Comparison of ENCODE assay signal across 7 mouse cellular contexts in genomic region chr17:47694442-47694502, GRCm38 (mm10). TPM values are rescaled to one million over a fixed set of nuclear protein-coding genes. Genes with fewer than 3 reads are reported as not detected.
A peak's percentile ranks its signal among the peaks of the same experiment; 100 is the strongest.
DNase-seq lines count a peak whose midpoint lies in the region; ATAC-seq and TF ChIP-seq lines count a peak whose summit lies in the region.

Gene Gm21981 (minus strand): TSS chr17:47694455.

- TF ChIP-seq CTCF in small intestine, adult 2 months (IDR thresholded peaks at IDR 0.05; ENCODE audit: extremely low read depth, insufficient read length, insufficient replicate concordance, low read depth, low read length), result no peak

- DNase-seq in lung, postnatal 25 days (ENCODE audit: low spot score), result no peak
- DNase-seq in forebrain, embryonic 10.5 days (ENCODE audit: extremely low spot score, low spot score), result no peak
- DNase-seq in ovary, adult 18-20 months (ENCODE audit: low spot score), result no peak
- DNase-seq in ovary, postnatal 14 days (ENCODE audit: low spot score), result no peak

- H3K9me3 ChIP-seq in lung, embryonic 15.5 days, result no peaks in the 10 kb centered on the region
- no peaks in the 10 kb centered on the region for H3K9me3 ChIP-seq in forebrain, embryonic 10.5 days
- no peaks in the 10 kb centered on the region for H3K9me3 ChIP-seq in limb, embryonic 12.5 days

- no peaks in the 10 kb centered on the region; the same call in 1 of the 2 replicates for H3K27me3 ChIP-seq in lung, embryonic 15.5 days
- peaks cover 67% of the 10 kb centered on the region for H3K27me3 ChIP-seq in forebrain, embryonic 10.5 days (ENCODE audit: poor library complexity, severe bottlenecking)
- peaks cover 23% of the 10 kb centered on the region; the same call in 1 of the 2 replicates for H3K27me3 ChIP-seq in limb, embryonic 12.5 days
- no peaks in the 10 kb centered on the region for H3K27me3 ChIP-seq in small intestine, adult 2 months (ENCODE audit: control insufficient read depth, insufficient read depth, low read length)

- H3K4me1 ChIP-seq in lung, embryonic 15.5 days, result peaks cover 21% of the 10 kb centered on the region
- H3K4me1 ChIP-seq in forebrain, embryonic 10.5 days, result peaks cover 31% of the 10 kb centered on the region
- peaks cover 20% of the 10 kb centered on the region for H3K4me1 ChIP-seq in limb, embryonic 12.5 days (replicated peaks)
- peaks cover 2% of the 10 kb centered on the region for H3K4me1 ChIP-seq in small intestine, adult 2 months (ENCODE audit: control insufficient read depth, insufficient read depth, insufficient read length, low read length)

- peak within 1 kb of the TSS; percentile 67 for H3K27ac ChIP-seq in lung, embryonic 15.5 days
- H3K27ac ChIP-seq in forebrain, embryonic 10.5 days, result peak within 1 kb of the TSS; percentile 91
- peak within 1 kb of the TSS; percentile 67 for H3K27ac ChIP-seq in limb, embryonic 12.5 days
- H3K27ac ChIP-seq in small intestine, adult 2 months (ENCODE audit: insufficient read depth, low read depth, low read length), result no peak within 1 kb of the TSS

- peak within 1 kb of the TSS; percentile 87 for H3K4me3 ChIP-seq in lung, embryonic 15.5 days
- peak within 1 kb of the TSS; percentile 78 for H3K4me3 ChIP-seq in forebrain, embryonic 10.5 days
- H3K4me3 ChIP-seq in limb, embryonic 12.5 days (replicated peaks), result peak within 1 kb of the TSS; percentile 82
- H3K4me3 ChIP-seq in small intestine, adult 2 months (ENCODE audit: low read depth, low read length), result peak within 1 kb of the TSS; percentile 86

- peak within 1 kb of the TSS; percentile 94 for H3K4me2 ChIP-seq in lung, embryonic 15.5 days
- H3K4me2 ChIP-seq in limb, embryonic 12.5 days, result peak within 1 kb of the TSS; percentile 76

- ATAC-seq in lung, embryonic 15.5 days (ENCODE audit: borderline replicate concordance, extremely low read depth, low FRiP score, low TSS enrichment), result no peak
- ATAC-seq in limb, embryonic 12.5 days (ENCODE audit: insufficient number of reproducible peaks, insufficient read depth, low FRiP score, low TSS enrichment, low read depth), result no peak

- H3K9ac ChIP-seq in lung, embryonic 15.5 days, result peak within 1 kb of the TSS; percentile 79
- peak within 1 kb of the TSS; percentile 88 for H3K9ac ChIP-seq in limb, embryonic 12.5 days (replicated peaks)

- 0% methylated on average over 3 of the region's 3 CpGs for WGBS in lung, embryonic 15.5 days
- WGBS in forebrain, embryonic 10.5 days, result 0% methylated on average over 3 of the region's 3 CpGs
- WGBS in limb, embryonic 12.5 days, result 2% methylated on average over 3 of the region's 3 CpGs
- WGBS in small intestine, adult 2 months, result 3% methylated on average over 3 of the region's 3 CpGs

- no peaks in the 10 kb centered on the region for H3K36me3 ChIP-seq in lung, embryonic 15.5 days
- H3K36me3 ChIP-seq in forebrain, embryonic 10.5 days (replicated peaks), result peaks cover 15% of the 10 kb centered on the region
- peaks cover 15% of the 10 kb centered on the region for H3K36me3 ChIP-seq in limb, embryonic 12.5 days
- no peaks in the 10 kb centered on the region for H3K36me3 ChIP-seq in small intestine, adult 2 months (ENCODE audit: control insufficient read depth, insufficient read depth, low read length)

- TF ChIP-seq POLR2A in small intestine, adult 2 months (IDR thresholded peaks at IDR 0.05; ENCODE audit: low read depth, low read length), result no peak

RNA-seq across cellular contexts. Expression of gene Gm21981, which starts in this region (rescaled TPM):
- polyA plus RNA-seq in lung, embryonic 15.5 days (2015; fragmentation: Nextera tagmentation; extraction: Ambion mirVana), result 0.35 and 0.45 TPM in 2 replicates
- 0.14 and 0.22 TPM in 2 replicates for polyA plus RNA-seq in forebrain, embryonic 10.5 days (2016; fragmentation: Nextera tagmentation; extraction: Ambion mirVana)
- polyA plus RNA-seq in limb, embryonic 12.5 days (2016; fragmentation: Nextera tagmentation; extraction: Ambion mirVana), result 0.42 and 0.54 TPM in 2 replicates
- polyA plus RNA-seq in small intestine, adult 2 months (2012; rRNA removed), result 0.20 and 0.39 TPM in 2 replicates
